Mouse (Mus musculus) neural tube, postnatal 0 days (tissue): ENCODE measurements around the gene Igsf1. TPM values are rescaled to one million over a fixed set of nuclear protein-coding genes. Genes with fewer than 3 reads are reported as not detected.

Experiments
- polyA plus RNA-seq: library from polyadenylated mRNA; unstranded; fragments of >200 nt; fragmentation: Nextera tagmentation; extraction: Ambion mirVana; gene quantifications from 2 replicates; pipeline ENCODE4 v1.2.1, GENCODE M21; 2015

Igsf1 gene
- 11.8 and 12.7 TPM in 2 replicates for polyA plus RNA-seq

GRCm38 (mm10) chrX:49797213-49798019 lies at the start of gene Igsf1:
Igsf1 (minus strand) TSS chrX:49797749.

GRCm38 (mm10) chrX:49734959-49735358 lies 62.6 kb downstream of the Igsf1 start, which contains the start of gene Olfr1321:
Olfr1321 (minus strand) TSS chrX:49735059.

Other genes starting within 250 kb of the Igsf1 start
- gene Olfr1320, start 125.4 kb downstream of the Igsf1 start, polyA plus RNA-seq = not detected in 2 replicates
- gene Olfr1321, start 62.7 kb downstream of the Igsf1 start, polyA plus RNA-seq = not detected in 2 replicates
- not detected in 2 replicates for gene Olfr1322, start 93.7 kb upstream of the Igsf1 start, polyA plus RNA-seq
- gene Olfr1323, start 221.6 kb upstream of the Igsf1 start, polyA plus RNA-seq = not detected in 2 replicates